Mouse (Mus musculus): ENCODE measurements around the gene Gm2832.
"Not testable (repeated sequence)": the region's sequence is repeated elsewhere in the genome, so short reads cannot be mapped to it uniquely, and the experiment has no call there.

Gene Gm2832

GRCm38 (mm10) chr14:41278505-41278904 is at the start of gene Gm2832:
TSS of gene Gm2832 (plus strand) at chr14:41278805.
- not testable (repeated sequence) for DNase-seq (ENCODE audit: low read depth)

GRCm38 (mm10) chr14:41263296-41263695 is 15.3 kb upstream of the Gm2832 start:
- DNase-seq (ENCODE audit: low read depth): not testable (repeated sequence)

- DNase-seq (ENCODE audit: low read depth): not testable (repeated sequence)
Observed at GRCm38 (mm10) chr14:41263853-41264755, 14.5 kb upstream of the Gm2832 start.

- DNase-seq (ENCODE audit: low read depth): not testable (repeated sequence)
Observed at GRCm38 (mm10) chr14:41264756-41265566, 13.6 kb upstream of the Gm2832 start.

- not testable (repeated sequence) for DNase-seq (ENCODE audit: low read depth)
Observed at GRCm38 (mm10) chr14:41285965-41286364, 7.4 kb downstream of the Gm2832 start.

Data from fibroblast of lung, adult 2 months (primary cell).